Mouse (Mus musculus): ENCODE results near the gene Wwp2. TPM values are rescaled to one million over a fixed set of nuclear protein-coding genes. Genes with fewer than 3 reads are reported as not detected.

Gene Wwp2
- polyA plus RNA-seq, 1 experiment from 2014 or later = 69.5 TPM

- H3K36me3 ChIP-seq (ENCODE audit: control insufficient read depth, insufficient read depth, low read length) = no peaks in the 10 kb centered on the region
These were observed 105.2 kb downstream of the Wwp2 start for GRCm38 (mm10) chr8:107541369-107541768.

DNA sequence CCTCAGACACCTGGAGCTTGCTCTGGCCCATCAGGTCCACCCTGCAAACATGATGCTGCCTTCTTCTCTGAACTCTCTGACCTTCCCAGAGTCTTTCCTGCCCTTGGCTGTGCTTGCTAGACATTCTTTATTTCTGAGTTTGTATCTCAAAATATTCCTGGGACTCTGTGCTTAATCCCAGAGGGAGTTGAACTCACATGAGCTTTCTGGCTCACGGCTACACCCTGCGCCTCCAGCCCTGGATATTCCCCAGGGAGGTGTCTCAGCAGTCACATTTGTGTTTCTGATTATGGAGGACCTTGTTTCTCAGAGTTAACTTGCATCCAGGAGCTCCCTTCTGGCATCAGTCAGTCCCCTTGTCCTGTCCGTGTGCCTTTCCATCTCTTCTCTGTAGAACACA is 106.0 kb downstream of the Wwp2 start:
- no peaks in the 10 kb centered on the region for H3K36me3 ChIP-seq (ENCODE audit: control insufficient read depth, insufficient read depth, low read length)
- H3K27ac ChIP-seq (ENCODE audit: low read depth, low read length) = no peak overlapping the region
- no peak overlapping the region for H3K4me2 ChIP-seq (replicated peaks; ENCODE audit: low read depth, low read length)
- no peaks in the 10 kb centered on the region for H3K9me3 ChIP-seq (ENCODE audit: control insufficient read depth, low read length)
- no peaks in the 10 kb centered on the region; the same call in 1 of the 2 replicates for H3K4me1 ChIP-seq (replicated peaks; ENCODE audit: control insufficient read depth, insufficient read depth, low read length)
- H3K9ac ChIP-seq (ENCODE audit: low read depth, low read length) = no peak overlapping the region
- H3K27me3 ChIP-seq (ENCODE audit: control insufficient read depth, insufficient read depth, low read length) = no peaks in the 10 kb centered on the region
- DNase-seq (ENCODE audit: low spot score) (no peak), ATAC-seq (ENCODE audit: low FRiP score) (no peak)
- 87% methylated on average over 3 of the region's 3 CpGs for WGBS
- H3K4me3 ChIP-seq (ENCODE audit: low read depth, low read length) = no peak overlapping the region

More at GRCm38 (mm10) chr8:107541369-107541768, 105.2 kb downstream of the Wwp2 start:
- no peak for DNase-seq (ENCODE audit: low spot score)
- no peak overlapping the region for H3K27ac ChIP-seq (ENCODE audit: low read depth, low read length)
- ATAC-seq (ENCODE audit: low FRiP score) = no peak
- H3K9ac ChIP-seq (ENCODE audit: low read depth, low read length) = no peak overlapping the region
- no peaks in the 10 kb centered on the region for H3K27me3 ChIP-seq (ENCODE audit: control insufficient read depth, insufficient read depth, low read length)
- H3K4me2 ChIP-seq (replicated peaks; ENCODE audit: low read depth, low read length) = no peak overlapping the region
- no peak overlapping the region for H3K4me3 ChIP-seq (ENCODE audit: low read depth, low read length)
- no peaks in the 10 kb centered on the region; the same call in 1 of the 2 replicates for H3K4me1 ChIP-seq (replicated peaks; ENCODE audit: control insufficient read depth, insufficient read depth, low read length)
- 93% methylated on average over 4 of the region's 4 CpGs for WGBS
- H3K9me3 ChIP-seq (ENCODE audit: control insufficient read depth, low read length) = no peaks in the 10 kb centered on the region

DNA sequence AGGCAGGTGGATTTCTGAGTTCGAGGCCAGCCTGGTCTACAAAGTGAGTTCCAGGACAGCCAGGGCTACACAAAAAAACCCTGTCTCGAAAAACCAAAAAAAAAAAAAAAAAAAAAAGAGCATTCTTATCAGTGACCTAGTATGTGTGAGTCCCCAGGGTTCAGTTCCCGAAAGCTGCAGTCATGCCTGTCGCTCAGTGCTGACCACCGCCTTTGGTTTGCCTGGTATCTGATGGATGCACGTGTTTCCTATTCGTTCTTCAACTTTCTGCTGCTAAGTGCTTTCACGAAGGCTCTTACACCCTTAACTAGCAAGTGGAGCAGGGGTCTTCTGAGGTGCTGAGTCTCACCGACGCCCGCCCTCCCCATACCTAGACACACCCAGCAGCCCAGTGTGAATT is 107.5 kb downstream of the Wwp2 start:
- H3K27ac ChIP-seq (ENCODE audit: low read depth, low read length) = peak overlapping the region; percentile 42; the same call in 1 of the 2 replicates

GRCm38 (mm10) chr8:107544211-107544610 is 108.0 kb downstream of the Wwp2 start:
- Histone ChIP-seq H3K9ac (ENCODE audit: low read depth, low read length) (no peak overlapping the region), H3K4me2 (replicated peaks; ENCODE audit: low read depth, low read length) (no peak overlapping the region), H3K27ac (ENCODE audit: low read depth, low read length) (peak overlapping the region; percentile 42; the same call in 1 of the 2 replicates), H3K27me3 (ENCODE audit: control insufficient read depth, insufficient read depth, low read length) (no peaks in the 10 kb centered on the region), H3K9me3 (ENCODE audit: control insufficient read depth, low read length) (no peaks in the 10 kb centered on the region), H3K4me3 (ENCODE audit: low read depth, low read length) (no peak overlapping the region), H3K4me1 (replicated peaks; ENCODE audit: control insufficient read depth, insufficient read depth, low read length) (no peaks in the 10 kb centered on the region; the same call in 1 of the 2 replicates), H3K36me3 (ENCODE audit: control insufficient read depth, insufficient read depth, low read length) (no peaks in the 10 kb centered on the region)
- DNase-seq (ENCODE audit: low spot score) (peak; percentile 18), ATAC-seq (ENCODE audit: low FRiP score) (no peak)
- 73% methylated on average over 8 of the region's 8 CpGs for WGBS

More for the DNA sequence above, 107.5 kb downstream of the Wwp2 start:
- Histone ChIP-seq H3K9ac (ENCODE audit: low read depth, low read length) (no peak overlapping the region), H3K9me3 (ENCODE audit: control insufficient read depth, low read length) (no peaks in the 10 kb centered on the region), H3K4me1 (replicated peaks; ENCODE audit: control insufficient read depth, insufficient read depth, low read length) (no peaks in the 10 kb centered on the region; the same call in 1 of the 2 replicates), H3K36me3 (ENCODE audit: control insufficient read depth, insufficient read depth, low read length) (no peaks in the 10 kb centered on the region), H3K4me2 (replicated peaks; ENCODE audit: low read depth, low read length) (no peak overlapping the region), H3K27me3 (ENCODE audit: control insufficient read depth, insufficient read depth, low read length) (no peaks in the 10 kb centered on the region), H3K4me3 (ENCODE audit: low read depth, low read length) (no peak overlapping the region)
- WGBS = 91% methylated on average over 10 of the region's 11 CpGs
- DNase-seq (ENCODE audit: low spot score) (no peak), ATAC-seq (ENCODE audit: low FRiP score) (no peak)

- no peak overlapping the region for H3K9ac ChIP-seq (ENCODE audit: low read depth, low read length)
- no peak overlapping the region for H3K4me2 ChIP-seq (replicated peaks; ENCODE audit: low read depth, low read length)
- H3K4me1 ChIP-seq (replicated peaks; ENCODE audit: control insufficient read depth, insufficient read depth, low read length) = no peaks in the 10 kb centered on the region; the same call in 1 of the 2 replicates
- ATAC-seq (ENCODE audit: low FRiP score) (no peak), DNase-seq (ENCODE audit: low spot score) (peak; percentile 45)
- no peaks in the 10 kb centered on the region for H3K36me3 ChIP-seq (ENCODE audit: control insufficient read depth, insufficient read depth, low read length)
- H3K4me3 ChIP-seq (ENCODE audit: low read depth, low read length) = no peak overlapping the region
- 51% methylated on average over 9 of the region's 10 CpGs for WGBS
- H3K27ac ChIP-seq (ENCODE audit: low read depth, low read length) = peak overlapping the region; percentile 58; the same call in 1 of the 2 replicates
- no peaks in the 10 kb centered on the region for H3K9me3 ChIP-seq (ENCODE audit: control insufficient read depth, low read length)
- no peaks in the 10 kb centered on the region for H3K27me3 ChIP-seq (ENCODE audit: control insufficient read depth, insufficient read depth, low read length)
These were observed 108.5 kb downstream of the Wwp2 start for GRCm38 (mm10) chr8:107544651-107545174.

DNA sequence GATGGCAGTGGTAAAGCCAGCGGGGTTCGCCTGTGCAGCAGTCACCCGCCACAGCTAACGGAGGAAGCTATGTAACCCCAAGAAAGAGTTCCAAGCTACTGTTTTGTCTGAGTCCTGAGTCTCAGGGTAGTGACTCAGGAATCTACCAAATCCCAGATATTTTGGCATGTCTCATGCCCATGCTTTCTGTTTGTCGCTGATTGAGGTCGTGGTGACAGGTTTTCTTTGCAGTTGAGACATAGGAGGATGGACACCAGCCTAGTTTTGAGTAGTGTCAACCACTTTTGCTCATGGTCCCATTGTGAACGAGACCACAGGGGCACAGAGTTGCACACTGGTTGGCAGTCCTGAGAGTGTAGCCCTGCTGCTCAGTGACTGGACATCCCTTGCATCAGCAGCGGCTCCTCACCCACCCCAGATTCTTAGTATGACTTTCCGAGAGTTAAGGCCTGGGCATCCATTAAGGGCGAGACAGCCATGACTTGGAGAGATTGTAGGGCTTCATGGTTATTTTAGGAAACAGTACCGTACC is 109.5 kb downstream of the Wwp2 start:
- H3K9ac ChIP-seq (ENCODE audit: low read depth, low read length) = no peak overlapping the region
- H3K4me1 ChIP-seq (replicated peaks; ENCODE audit: control insufficient read depth, insufficient read depth, low read length) = no peaks in the 10 kb centered on the region; the same call in 1 of the 2 replicates
- 0 out of 2 replicates have a peak overlapping the region, but pooled peaks have one; percentile 58 for H3K27ac ChIP-seq (ENCODE audit: low read depth, low read length)
- H3K4me3 ChIP-seq (ENCODE audit: low read depth, low read length) = no peak overlapping the region
- H3K9me3 ChIP-seq (ENCODE audit: control insufficient read depth, low read length) = no peaks in the 10 kb centered on the region
- DNase-seq (ENCODE audit: low spot score) (no peak), ATAC-seq (ENCODE audit: low FRiP score) (no peak)
- no peak overlapping the region for H3K4me2 ChIP-seq (replicated peaks; ENCODE audit: low read depth, low read length)
- H3K36me3 ChIP-seq (ENCODE audit: control insufficient read depth, insufficient read depth, low read length) = no peaks in the 10 kb centered on the region
- WGBS = 94% methylated on average over 11 of the region's 11 CpGs
- no peaks in the 10 kb centered on the region for H3K27me3 ChIP-seq (ENCODE audit: control insufficient read depth, insufficient read depth, low read length)

GRCm38 (mm10) chr8:107546154-107546553 is 110.0 kb downstream of the Wwp2 start:
- ATAC-seq (ENCODE audit: low FRiP score) (no peak), DNase-seq (ENCODE audit: low spot score) (no peak)
- no peaks in the 10 kb centered on the region; the same call in 1 of the 2 replicates for H3K4me1 ChIP-seq (replicated peaks; ENCODE audit: control insufficient read depth, insufficient read depth, low read length)
- no peak overlapping the region for H3K27ac ChIP-seq (ENCODE audit: low read depth, low read length)
- no peak overlapping the region for H3K9ac ChIP-seq (ENCODE audit: low read depth, low read length)
- H3K4me3 ChIP-seq (ENCODE audit: low read depth, low read length) = no peak overlapping the region
- H3K27me3 ChIP-seq (ENCODE audit: control insufficient read depth, insufficient read depth, low read length) = no peaks in the 10 kb centered on the region
- WGBS = 95% methylated on average over 4 of the region's 4 CpGs
- H3K9me3 ChIP-seq (ENCODE audit: control insufficient read depth, low read length) = no peaks in the 10 kb centered on the region
- H3K4me2 ChIP-seq (replicated peaks; ENCODE audit: low read depth, low read length) = no peak overlapping the region
- H3K36me3 ChIP-seq (ENCODE audit: control insufficient read depth, insufficient read depth, low read length) = no peaks in the 10 kb centered on the region

DNA sequence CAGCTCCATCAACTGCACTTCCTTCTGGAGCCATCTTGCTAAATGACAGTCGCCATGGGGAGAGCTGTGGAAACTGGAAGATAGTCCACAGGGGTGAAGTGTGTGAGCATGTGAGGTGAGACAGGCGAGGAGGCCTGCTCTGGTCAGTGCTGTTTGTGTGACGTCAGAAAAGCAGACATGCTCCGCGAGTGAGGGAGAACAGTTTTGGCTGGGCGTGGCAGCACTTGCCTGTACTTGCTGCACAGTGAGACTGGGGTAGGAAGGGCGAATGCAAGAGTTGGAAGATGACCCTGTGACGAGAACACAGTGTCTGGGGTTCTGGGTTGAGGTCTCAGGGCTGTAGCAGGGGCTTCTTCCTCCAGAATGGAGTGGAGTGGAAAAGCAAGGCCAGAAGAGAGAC is 110.7 kb downstream of the Wwp2 start:
- no peaks in the 10 kb centered on the region for H3K9me3 ChIP-seq (ENCODE audit: control insufficient read depth, low read length)
- ATAC-seq (ENCODE audit: low FRiP score) (no peak), DNase-seq (ENCODE audit: low spot score) (no peak)
- no peak overlapping the region for H3K9ac ChIP-seq (ENCODE audit: low read depth, low read length)
- H3K4me1 ChIP-seq (replicated peaks; ENCODE audit: control insufficient read depth, insufficient read depth, low read length) = no peaks in the 10 kb centered on the region
- no peak overlapping the region for H3K4me3 ChIP-seq (ENCODE audit: low read depth, low read length)
- no peaks in the 10 kb centered on the region for H3K36me3 ChIP-seq (ENCODE audit: control insufficient read depth, insufficient read depth, low read length)
- no peaks in the 10 kb centered on the region for H3K27me3 ChIP-seq (ENCODE audit: control insufficient read depth, insufficient read depth, low read length)
- H3K4me2 ChIP-seq (replicated peaks; ENCODE audit: low read depth, low read length) = no peak overlapping the region
- H3K27ac ChIP-seq (ENCODE audit: low read depth, low read length) = no peak overlapping the region
- 89% methylated on average over 8 of the region's 8 CpGs for WGBS

GRCm38 (mm10) chr8:107552234-107552633 is 116.1 kb downstream of the Wwp2 start:
- Histone ChIP-seq H3K9ac (ENCODE audit: low read depth, low read length) (no peak overlapping the region), H3K4me2 (replicated peaks; ENCODE audit: low read depth, low read length) (no peak overlapping the region), H3K27me3 (ENCODE audit: control insufficient read depth, insufficient read depth, low read length) (no peaks in the 10 kb centered on the region), H3K9me3 (ENCODE audit: control insufficient read depth, low read length) (no peaks in the 10 kb centered on the region), H3K4me3 (ENCODE audit: low read depth, low read length) (no peak overlapping the region), H3K4me1 (replicated peaks; ENCODE audit: control insufficient read depth, insufficient read depth, low read length) (no peaks in the 10 kb centered on the region; the same call in 1 of the 2 replicates), H3K36me3 (ENCODE audit: control insufficient read depth, insufficient read depth, low read length) (no peaks in the 10 kb centered on the region), H3K27ac (ENCODE audit: low read depth, low read length) (no peak overlapping the region)
- ATAC-seq (ENCODE audit: low FRiP score) (no peak), DNase-seq (ENCODE audit: low spot score) (no peak)
- 32% methylated on average over 6 of the region's 6 CpGs for WGBS
